Mouse (Mus musculus) embryo, embryonic 10.5 days (tissue): ENCODE data around the gene Gm9922.

ENCODE experiments used
- DNase-seq: peaks from one replicate; pipeline ENCODE4 v3.0.0-alpha.2; 2015; ENCODE audit warnings: low spot score

Gm9922 gene

DNA sequence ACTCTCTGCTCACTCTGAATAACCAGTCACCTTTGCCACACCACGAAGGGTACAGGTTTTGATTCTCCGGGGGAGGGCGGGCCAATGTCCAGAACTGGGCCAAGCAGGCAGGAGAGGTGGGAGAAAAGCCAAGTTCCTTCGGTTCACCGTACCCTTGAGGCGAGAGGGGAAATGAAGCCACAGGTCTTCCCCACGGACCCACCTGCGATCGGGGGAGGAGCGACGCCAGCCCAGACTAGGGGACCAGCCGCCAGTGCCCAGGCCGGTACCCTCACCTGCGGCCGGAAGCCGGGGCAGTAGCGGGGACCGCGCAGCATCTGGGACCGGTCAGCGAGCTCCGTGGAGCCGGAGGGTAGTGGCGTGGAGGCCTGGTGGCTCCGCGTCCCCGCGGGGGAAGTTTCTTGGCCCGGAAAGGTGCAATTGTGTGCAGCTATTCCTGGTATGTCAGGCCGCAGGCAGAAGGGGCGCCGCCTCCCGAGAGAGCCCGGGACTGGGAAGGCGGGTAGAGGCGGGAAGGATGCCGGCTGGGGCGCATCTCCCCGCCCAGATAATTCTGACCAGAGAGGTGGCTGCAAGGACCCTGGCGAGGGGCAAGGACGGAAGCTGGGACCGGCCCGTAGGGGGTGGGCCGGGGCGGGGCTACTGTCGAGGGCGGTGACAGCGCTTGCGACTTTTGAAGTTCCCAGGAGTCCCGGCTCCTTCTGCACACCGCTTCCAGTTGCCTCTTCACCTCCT, at the start of gene Gm9922, which contains the start of gene Lmo7:
Gm9922 (minus strand) TSS at position 578 of the 735 bp plus-strand sequence.
Lmo7 (plus strand) TSS at position 721 of the 735 bp plus-strand sequence.
- peak; percentile 76 for DNase-seq

DNA sequence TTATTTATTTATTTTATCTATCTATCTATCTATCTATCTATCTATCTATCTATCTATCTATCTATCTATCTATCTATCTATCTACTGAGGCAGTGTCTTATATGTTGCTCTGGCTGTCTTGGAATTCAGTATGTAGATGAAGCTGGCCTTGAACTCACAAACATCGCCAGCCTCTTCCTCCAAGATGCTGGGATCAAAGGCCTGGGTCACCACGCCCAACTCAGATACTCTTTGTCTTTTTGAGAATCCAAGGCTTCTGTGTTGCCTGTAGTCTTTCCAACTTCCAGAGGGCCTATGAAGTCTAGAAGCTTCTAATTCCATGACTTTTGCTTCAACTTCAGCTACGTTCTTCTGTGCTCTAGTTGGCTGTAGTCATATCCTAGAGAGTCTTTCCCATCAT, 48.8 kb upstream of the Gm9922 start:
- no peak for DNase-seq

DNA sequence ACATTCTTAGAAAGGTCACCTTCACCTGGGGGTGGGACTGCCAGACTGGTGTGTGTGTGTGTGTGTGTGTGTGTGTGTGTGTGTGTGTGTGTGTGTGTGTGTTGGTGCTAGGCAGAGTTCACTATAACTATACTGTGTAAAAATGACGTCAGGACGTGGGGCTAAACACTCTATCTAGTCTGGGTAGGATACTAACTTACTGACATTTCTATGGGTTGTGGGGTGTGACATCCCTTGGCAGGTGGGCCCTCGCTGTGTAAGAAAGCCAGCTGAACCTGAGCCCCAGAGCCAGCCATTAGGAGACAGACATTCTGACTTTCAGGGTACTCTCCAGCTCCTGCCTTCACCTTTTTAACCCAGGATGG, 47.5 kb upstream of the Gm9922 start:
- DNase-seq, result no peak

DNA sequence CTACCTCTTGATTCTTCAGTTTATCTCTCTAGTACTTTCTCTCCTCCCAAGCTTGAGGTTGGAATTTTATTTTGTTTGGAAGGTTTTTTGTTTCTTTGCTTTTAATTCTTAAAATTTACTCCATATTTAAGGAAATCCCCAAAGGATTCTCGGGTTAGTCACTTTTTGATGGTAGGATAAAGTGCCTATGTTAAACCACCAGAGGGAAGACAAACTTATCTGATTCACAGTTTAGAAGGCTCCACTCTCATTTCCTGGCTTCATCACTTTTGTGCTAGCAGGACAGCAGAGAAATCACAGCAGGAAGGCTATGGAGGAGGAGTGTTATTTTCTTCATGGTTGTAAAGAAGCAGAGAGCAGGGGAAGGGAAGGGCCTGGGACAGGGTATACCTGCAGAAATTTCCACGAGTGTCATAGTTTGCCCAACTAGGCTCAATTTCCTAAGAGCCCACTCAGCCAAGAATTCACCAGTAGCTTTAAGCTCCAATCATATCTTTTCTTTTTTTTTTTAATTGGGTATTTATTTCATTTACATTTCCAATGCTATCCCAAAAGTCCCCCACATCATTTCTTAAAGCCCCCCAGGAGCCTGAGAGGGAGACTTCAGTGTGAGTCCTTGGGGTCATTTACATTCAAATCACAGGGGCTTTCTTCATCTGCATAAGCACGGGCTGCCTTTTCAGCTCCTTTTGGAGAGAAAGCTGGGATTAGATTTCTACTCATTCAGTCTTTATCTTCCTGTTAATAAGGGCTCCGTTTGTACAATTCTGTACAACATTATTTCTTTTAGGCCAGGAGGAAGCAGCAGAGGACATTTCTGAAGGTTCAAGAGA, 46.9 kb upstream of the Gm9922 start:
- no peak for DNase-seq

DNA sequence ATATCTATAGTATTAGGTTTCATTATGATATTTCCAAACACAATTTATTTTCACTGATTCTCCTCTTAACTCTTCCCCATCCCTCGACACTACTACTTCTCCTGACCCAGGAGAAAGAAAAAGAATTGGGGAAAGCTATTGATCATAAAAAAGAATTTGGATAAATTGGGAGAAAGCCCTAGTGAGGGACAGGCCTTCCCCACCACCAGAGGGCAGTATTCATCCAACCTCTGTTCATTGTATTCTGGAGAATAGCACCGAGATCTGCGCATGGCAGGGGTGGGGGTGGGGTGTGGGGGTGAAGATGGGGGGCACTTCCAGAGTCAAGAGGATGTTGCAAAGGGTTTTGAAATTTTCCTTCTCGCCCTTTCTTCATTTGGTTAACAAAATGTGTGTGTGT, 45.0 kb upstream of the Gm9922 start:
- DNase-seq, result peak; percentile 58

DNA sequence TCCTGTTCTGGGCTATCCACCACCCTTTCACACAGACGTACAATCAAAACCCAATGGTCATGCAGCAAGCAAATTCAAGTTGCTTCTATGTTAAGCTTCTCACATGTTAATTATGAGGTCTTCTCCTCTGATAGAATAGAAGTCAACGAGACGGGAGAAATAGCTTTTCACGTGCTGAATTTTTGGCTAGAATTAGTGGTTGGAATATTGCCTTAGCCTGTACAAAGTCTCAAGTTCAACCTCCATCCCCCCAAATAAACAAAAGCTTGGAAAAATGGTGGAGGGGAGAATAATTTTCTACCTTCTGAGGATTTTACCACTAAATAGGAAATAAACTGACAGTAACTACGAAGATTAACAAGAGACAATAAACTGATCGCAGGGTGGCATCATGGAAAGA, 42.1 kb upstream of the Gm9922 start:
- DNase-seq, result no peak

DNA sequence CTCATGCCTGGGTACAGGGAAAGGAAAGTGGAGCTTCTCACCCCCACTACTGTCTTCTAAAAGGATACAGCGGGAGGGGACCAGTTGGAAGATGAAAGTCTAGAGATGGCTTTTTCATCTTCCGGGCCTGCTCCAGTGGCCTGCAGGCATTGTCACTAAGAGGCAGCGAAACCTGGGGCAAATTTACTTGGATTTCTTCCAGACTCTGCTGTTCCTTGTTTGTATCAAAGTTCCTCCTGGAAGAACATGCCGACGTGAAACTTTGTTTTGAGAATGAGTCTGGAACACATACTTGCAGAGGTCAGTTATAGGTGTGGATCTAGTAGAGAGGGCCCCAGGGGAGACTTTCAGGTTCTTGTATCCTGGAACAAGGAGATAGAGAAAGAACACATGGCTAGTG, 41.7 kb upstream of the Gm9922 start:
- DNase-seq, result no peak

DNA sequence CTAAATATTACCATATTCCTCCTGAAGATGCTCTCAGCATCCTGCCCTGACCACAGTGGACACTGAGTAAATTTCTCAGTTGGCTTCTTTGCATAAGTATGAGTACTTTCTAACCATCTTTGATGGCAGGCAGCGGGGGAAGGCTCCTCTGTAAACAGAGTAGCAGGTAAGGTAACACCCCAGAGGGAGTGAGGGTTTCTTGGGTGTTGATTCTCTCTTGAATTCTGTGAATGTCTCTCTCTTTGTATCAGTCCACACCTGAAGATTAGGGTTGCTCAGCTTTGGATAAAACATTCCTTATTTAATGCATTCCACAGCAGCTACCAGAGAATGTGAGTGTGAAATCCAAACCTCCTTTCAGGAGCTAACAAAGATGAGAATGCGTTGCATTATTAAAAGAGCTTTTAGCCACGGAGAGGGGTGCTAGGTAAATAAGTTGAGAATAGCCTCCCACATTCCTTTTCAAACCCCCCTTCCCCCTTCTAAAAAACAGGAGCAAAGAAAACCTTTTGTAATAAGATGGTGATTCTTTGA, 34.2 kb upstream of the Gm9922 start:
- no peak for DNase-seq

DNA sequence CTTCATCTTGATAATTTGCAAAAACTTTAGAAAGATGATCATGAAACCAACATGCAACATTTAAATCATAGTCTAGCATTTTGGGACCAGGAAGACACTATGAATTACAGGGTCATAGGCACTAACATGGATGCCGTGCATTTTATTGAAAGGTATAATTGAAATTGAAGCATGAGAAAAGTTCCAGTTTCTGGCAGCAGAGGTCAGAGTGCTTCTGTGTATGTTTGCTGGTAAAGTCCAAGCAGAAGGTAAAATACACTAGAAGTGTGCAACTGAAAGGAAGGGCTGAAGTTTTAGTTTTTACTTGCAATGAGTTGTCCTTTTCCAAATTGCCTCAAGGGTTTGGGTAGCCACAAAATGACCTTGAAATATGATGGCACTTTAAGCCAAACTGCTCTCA, 32.7 kb upstream of the Gm9922 start:
- peak; percentile 19 for DNase-seq

DNA sequence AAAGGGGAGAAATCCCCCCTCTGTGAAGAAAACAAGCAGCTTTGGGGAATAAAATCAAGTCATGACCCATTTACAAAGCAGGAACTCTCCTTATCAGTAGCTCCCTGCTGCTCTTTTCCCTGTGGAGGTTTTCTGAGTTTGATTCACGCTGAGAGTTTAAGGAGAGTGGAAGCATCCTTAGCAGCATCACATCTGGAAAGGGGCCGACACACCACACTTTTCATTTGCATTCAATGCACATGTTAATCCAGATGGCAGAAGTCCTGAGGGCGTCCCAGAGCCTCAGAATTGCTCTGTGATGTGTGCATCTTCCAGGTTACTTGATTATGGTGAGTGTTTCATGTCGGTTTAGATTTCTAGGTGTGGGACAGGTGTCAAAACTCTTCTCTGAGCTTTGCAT, 25.8 kb upstream of the Gm9922 start:
- DNase-seq, result no peak

DNA sequence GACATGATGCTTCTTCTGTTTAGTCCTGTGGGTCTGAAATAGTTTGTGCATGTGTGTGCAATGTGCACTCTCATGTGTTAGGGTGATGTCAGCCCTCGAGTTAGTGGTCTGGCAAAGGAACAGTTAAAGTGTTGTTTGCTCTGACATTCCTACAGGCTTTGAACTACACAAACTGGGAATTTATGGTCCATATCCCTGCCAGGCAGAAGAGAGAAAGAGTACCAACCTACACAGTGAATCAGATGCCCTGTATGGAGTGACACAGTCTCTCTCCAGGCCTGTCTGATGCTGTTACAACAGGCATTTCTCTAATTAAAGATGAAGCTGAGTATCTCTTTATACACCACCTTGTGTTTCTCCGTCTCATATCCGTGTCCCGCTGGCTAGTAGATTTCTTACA, 21.3 kb upstream of the Gm9922 start:
- DNase-seq, result no peak

DNA sequence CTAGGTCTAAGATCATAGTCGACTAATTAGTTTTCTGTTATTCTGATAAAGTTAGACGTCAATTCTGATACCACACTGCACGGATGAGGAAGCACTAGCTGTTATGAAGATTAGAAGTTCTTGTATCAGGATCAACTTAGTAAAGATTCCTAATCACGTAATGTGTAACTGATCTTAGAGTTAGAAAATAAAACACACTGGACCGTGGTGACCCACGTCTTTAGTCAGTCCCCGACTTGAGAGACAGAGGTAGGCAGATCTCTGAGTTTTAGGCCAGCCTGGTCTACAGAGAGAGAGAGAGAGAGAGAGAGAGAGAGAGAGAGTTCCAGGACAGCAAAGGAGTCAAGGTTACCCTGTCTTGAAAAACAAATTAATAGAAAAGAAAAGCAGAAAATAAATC, 18.8 kb upstream of the Gm9922 start:
- DNase-seq, result no peak

DNA sequence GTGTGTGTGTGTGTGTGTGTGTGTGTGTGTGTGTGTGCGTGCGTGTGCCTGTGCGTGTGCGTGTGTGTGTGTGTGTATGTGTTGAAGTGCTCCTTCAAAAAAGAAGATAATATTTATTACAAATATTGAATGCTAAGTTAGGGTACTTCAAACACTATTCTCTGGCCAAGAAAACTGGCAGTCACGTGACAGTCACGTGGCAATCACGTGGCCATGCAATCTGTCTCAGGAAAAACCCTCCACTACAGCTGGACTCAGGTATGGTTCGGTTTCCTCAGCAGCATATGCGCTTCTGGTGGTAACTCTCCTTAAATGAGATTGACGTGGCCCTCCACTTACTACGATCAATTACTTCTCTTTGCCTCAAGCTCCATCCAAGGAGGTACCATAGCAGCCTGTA, 18.2 kb upstream of the Gm9922 start:
- DNase-seq, result no peak

DNA sequence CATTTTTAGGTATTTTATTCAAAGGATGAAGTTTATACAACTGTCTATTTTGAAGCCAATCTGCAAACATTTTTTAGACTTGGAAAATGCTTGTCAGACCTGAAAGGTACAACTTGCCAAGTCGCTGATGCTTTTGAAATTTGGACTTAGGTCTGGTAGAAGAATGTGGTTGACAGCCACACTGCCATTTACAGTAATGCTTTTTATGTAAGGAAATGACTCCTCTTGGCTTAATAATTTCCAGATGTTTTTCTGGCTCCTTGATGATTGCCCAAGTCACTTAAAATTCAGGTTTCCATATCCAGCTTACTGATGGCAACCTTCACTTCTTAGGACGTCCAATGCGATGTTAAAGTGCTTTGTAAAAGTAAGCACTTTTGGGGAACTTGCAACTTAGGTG, 17.0 kb upstream of the Gm9922 start:
- DNase-seq, result peak; percentile 30

DNA sequence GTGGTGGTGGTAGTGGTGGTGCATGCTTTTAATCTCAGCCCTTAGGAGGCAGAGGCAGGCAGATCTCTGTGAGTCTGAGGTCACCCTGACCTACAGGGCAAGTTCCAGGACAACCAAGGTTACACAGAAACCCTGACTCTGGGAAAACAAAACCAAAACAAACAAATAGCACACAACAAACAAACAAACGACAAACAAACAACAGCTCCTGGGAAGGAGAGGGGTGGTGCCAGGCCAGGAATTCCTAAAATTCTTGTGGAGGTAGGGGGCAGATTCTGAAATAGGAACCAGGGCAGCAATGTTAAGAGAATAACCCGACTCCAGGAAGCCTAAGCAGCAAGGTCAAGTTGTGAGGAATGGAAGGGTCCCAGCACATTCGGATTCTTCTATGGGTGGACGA, 7.9 kb upstream of the Gm9922 start:
- DNase-seq, result no peak

DNA sequence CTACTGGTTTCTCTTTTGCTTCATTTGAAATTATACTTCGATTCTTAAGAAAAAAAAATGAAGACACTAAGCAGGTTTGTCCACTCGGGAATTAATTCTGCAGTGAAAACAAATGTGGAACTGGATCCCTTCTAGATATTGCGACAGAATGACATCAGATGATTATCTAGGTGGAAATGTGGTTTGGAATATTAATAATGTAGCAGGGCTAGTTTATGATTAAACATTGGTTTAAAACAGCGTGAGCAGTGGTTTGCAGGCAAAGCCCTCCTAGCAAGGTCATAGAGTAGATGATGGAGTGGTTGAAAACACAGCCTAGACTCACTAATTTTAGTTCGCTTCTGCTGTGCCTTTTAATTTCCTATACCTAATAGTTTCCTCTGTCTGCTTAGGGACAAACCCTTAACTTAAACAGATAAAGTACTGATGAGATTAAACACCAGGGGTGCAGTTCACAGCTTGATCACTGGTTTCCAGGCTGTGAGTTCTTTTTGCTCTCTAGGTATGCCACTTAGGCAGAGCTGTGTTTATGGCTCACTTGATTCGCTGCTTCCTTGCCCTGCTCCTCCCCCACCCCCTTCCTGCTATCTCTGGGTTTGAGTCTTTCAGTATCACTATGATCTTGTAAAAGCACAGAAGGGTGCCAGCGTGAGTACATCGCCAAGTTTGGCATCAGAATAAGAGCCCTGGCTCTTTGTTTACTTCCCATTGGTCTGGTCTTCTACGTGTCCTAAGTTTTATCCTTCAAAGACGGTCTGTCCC, 4.1 kb upstream of the Gm9922 start:
- DNase-seq, result no peak

DNA sequence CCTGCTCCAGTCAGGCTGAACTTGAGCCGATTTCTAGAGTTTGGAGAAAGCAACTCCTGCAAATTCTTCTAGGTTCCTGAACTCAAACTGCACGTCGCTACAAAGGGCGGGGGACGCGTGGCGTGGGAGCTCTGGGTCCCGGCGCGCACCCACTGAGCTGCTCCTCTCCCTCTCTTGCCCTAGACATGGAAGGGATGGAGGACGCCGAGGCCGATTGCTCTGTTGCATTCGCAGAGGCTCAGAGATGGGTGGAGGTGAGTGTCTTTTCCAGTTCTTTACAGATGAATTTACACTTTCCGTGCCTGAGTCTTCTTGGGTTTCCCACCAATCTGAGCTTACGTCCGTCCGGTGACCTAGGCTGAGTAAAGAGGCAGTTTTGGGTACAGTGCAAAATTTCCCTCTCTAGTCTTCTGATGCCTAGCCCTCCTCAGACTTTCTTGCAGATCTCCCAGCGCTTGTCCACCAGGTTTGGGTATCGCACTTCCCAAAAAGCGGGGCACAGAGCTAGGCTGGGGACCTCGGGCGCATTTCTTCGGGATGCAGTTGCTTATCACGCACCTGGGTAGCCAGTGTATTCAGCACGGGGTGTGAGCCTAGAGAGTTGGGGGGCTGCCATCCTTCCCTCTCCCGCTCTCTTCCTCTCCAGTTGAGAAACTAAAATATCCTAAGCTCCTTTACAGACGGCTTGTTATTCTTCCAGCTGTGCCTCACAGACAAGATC, 518 bp upstream of the Gm9922 start:
- DNase-seq, result no peak

DNA sequence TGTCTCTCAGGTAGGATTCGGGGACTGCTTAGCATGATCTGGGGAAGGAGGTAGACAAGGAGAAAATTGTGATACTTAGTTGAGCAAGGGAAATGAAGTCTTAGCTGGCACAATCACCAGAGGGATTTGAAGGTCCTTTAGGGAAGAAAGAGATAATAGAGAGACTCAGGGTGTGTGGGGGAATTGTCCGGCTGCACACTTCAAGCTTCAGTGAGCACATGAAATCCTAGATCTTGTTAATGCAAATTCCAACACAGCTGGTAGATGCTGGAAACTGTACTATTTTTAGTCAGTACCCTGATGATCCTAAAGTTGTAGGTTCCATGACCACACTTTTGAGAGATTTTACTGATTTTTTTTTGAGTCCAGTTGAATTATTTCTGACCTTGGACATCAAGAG, 15.2 kb downstream of the Gm9922 start:
- no peak for DNase-seq

DNA sequence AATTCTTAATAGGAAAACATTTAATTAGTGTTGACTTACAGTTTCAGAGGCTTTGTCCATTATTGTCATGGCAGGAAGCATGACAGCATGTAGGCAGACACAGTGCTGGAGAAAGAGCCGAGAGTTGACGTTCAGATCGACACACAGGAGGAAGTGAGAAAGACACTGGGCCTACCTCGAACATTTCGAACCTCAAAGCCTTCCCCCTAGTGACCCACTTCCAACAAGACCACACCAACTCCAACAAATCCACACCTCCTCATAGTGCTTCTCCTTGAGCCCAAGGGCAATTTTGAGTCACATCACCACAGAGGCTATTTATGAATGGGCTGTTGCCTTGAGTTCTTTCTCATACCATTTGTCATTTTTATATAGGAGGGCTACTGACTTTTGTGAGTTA, 22.5 kb downstream of the Gm9922 start:
- no peak for DNase-seq

DNA sequence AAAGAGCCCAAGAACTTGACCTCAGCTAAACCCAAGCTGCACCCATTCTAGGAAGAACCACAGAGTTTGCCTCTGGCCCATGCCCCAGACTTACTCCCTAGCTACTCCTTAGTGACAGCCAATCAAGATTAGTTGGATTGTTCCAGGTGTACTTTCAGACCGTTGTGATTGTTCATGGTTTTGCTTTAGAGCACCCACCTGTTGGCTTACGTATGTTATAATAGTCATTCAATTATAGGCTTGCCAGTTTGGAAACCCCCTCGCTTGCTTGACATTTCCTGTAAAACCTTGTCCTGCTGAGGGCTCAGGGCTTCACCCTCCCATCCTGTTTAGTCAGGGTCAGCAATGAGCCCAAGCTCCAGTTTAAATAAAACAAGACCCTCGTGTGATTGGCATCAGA, 25.1 kb downstream of the Gm9922 start:
- DNase-seq, result no peak

DNA sequence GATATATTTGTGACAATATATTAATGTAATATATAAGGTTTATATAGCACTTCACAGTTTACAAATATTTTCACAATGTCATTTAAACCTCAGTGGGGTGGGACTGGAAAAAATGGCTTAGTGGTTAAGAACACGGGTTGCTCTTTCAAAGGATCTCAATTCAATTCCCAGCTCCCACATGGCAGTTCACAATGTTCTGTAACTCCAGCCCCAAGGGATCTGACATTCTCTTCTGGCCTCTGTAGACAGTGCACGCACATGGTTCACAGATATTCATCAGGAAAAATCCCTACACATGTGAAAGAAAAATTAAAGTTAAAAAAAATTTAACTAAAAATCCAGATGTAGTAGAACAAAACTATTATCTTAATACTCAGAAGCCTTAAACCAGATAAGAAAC, 41.2 kb downstream of the Gm9922 start:
- DNase-seq, result no peak

DNA sequence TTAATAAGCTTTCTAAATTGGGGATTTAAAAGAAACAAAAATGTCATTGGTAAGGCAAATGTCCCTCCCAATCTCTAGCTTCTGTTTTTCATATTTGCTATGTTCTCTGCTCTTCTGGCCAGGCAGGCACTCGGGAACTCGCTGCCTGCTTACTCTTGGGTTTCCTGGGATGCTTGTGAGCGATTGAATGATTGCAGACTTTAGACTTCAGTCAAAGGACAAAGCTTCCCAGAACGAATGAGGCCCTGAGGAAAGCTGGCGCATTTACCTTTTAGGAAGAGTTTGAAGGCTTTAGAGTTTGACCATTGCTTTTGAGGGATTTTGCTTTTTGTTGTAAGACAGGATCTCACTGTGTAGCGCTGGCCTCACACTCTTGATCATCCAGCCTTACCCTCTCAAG, 41.9 kb downstream of the Gm9922 start:
- DNase-seq, result no peak
